Comparison of ENCODE assay signal across 10 mouse cellular contexts in the genomic region with DNA sequence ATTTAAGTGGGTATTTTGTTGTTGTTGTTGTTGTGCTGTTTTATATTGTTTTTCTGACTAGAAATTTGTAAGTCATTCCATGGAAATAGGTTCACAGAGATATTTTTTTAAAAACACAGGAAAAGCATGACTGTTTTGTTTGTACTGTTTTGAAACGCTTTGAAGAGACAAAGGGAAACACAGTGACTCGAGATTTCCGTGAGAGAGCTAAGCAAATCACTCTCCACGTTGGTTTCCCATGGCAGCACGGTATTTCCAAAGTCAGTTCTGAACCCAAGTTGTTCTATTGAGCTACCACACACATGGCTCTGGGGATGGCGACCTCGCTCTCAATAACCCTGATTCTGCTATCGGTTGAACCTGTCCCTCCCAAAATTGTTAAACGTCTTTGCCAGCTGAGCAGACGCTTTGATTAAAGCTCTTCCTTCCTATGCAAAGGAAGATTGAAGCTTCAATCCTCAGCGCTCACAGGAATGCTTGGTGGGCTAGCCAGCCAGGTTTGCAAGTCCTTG. TPM values are rescaled to one million over a fixed set of nuclear protein-coding genes. Genes with fewer than 3 reads are reported as not detected.
A peak's percentile ranks its signal among the peaks of the same experiment; 100 is the strongest.
DNase-seq lines count a peak whose midpoint lies in the region; ATAC-seq and TF ChIP-seq lines count a peak whose summit lies in the region.
"Had no signal": no experiment of that assay in that cellular context is flagged by ENCODE, and none has a peak within 500 bp of the region (broad histone marks: within the 10 kb centered on the region; RNA-seq: fewer than 3 reads in every experiment).

No protein-coding gene starts in this region.

- no peak for ATAC-seq in hindbrain, embryonic 14.5 days (ENCODE audit: low FRiP score)
- no peak for ATAC-seq in liver, embryonic 11.5 days (replicated peaks; ENCODE audit: low FRiP score)
- ATAC-seq in liver, embryonic 12.5 days, result no peak
- no peak for ATAC-seq in heart, embryonic 12.5 days (ENCODE audit: insufficient number of reproducible peaks, low FRiP score)
- ATAC-seq: midbrain, embryonic 13.5 days had no signal

- WGBS in hindbrain, embryonic 14.5 days, result 65% methylated on average over 11 of the region's 11 CpGs
- WGBS in hindbrain, embryonic 10.5 days, result 69% methylated on average over 11 of the region's 11 CpGs
- 44% methylated on average over 11 of the region's 11 CpGs for WGBS in liver, embryonic 11.5 days
- WGBS in liver, embryonic 12.5 days (ENCODE audit: insufficient replicate concordance), result 40% methylated on average over 11 of the region's 11 CpGs
- 47% methylated on average over 11 of the region's 11 CpGs for WGBS in heart, embryonic 12.5 days
- WGBS in small intestine, adult 2 months, result 72% methylated on average over 11 of the region's 11 CpGs

- H3K4me1 ChIP-seq in hindbrain, embryonic 14.5 days (replicated peaks; ENCODE audit: control insufficient read depth, insufficient read depth, low read length), result peaks cover 6% of the 10 kb centered on the region; the same call in 1 of the 2 replicates
- peaks cover 29% of the 10 kb centered on the region for H3K4me1 ChIP-seq in hindbrain, embryonic 10.5 days (replicated peaks)
- no peaks in the 10 kb centered on the region for H3K4me1 ChIP-seq in liver, embryonic 11.5 days (replicated peaks; ENCODE audit: control insufficient read depth, insufficient read depth, low read length)
- H3K4me1 ChIP-seq in liver, embryonic 12.5 days, result no peaks in the 10 kb centered on the region
- H3K4me1 ChIP-seq in heart, embryonic 12.5 days (replicated peaks), result peaks cover 20% of the 10 kb centered on the region
- no peaks in the 10 kb centered on the region for H3K4me1 ChIP-seq in small intestine, adult 2 months (ENCODE audit: control insufficient read depth, insufficient read depth, insufficient read length, low read length)

- no peaks in the 10 kb centered on the region for H3K27me3 ChIP-seq in hindbrain, embryonic 14.5 days (ENCODE audit: control insufficient read depth, insufficient read depth, low read length)
- H3K27me3 ChIP-seq in hindbrain, embryonic 10.5 days (ENCODE audit: insufficient read depth, poor library complexity, severe bottlenecking), result no peaks in the 10 kb centered on the region
- H3K27me3 ChIP-seq in liver, embryonic 11.5 days (replicated peaks; ENCODE audit: control insufficient read depth, insufficient read depth, low read length), result no peaks in the 10 kb centered on the region
- H3K27me3 ChIP-seq in liver, embryonic 12.5 days (replicated peaks), result peaks cover 4% of the 10 kb centered on the region; the same call in 1 of the 2 replicates
- no peaks in the 10 kb centered on the region for H3K27me3 ChIP-seq in heart, embryonic 12.5 days (replicated peaks)
- H3K27me3 ChIP-seq in small intestine, adult 2 months (ENCODE audit: control insufficient read depth, insufficient read depth, low read length), result no peaks in the 10 kb centered on the region
- H3K27me3 ChIP-seq: limb, embryonic 15.5 days; midbrain, embryonic 13.5 days had no signal

- no peak for TF ChIP-seq POLR2A in small intestine, adult 2 months (IDR thresholded peaks at IDR 0.05; ENCODE audit: low read depth, low read length)

- H3K9ac ChIP-seq in hindbrain, embryonic 14.5 days, result no peak overlapping the region
- H3K9ac ChIP-seq in liver, embryonic 11.5 days (ENCODE audit: low read depth, low read length), result no peak overlapping the region
- H3K9ac ChIP-seq in liver, embryonic 12.5 days, result no peak overlapping the region
- no peak overlapping the region for H3K9ac ChIP-seq in heart, embryonic 12.5 days
- H3K9ac ChIP-seq: limb, embryonic 15.5 days; midbrain, embryonic 13.5 days had no signal

- H3K27ac ChIP-seq in hindbrain, embryonic 14.5 days, result peak overlapping the region; percentile 26; the same call in 1 of the 2 replicates
- no peak overlapping the region for H3K27ac ChIP-seq in hindbrain, embryonic 10.5 days
- no peak overlapping the region for H3K27ac ChIP-seq in liver, embryonic 11.5 days (ENCODE audit: low read depth, low read length)
- no peak overlapping the region for H3K27ac ChIP-seq in liver, embryonic 12.5 days
- H3K27ac ChIP-seq in heart, embryonic 12.5 days (ENCODE audit: poor library complexity, severe bottlenecking), result peak overlapping the region; percentile 38; the same call in 1 of the 2 replicates
- H3K27ac ChIP-seq in small intestine, adult 2 months (ENCODE audit: insufficient read depth, low read depth, low read length), result no peak overlapping the region
- H3K27ac ChIP-seq: limb, embryonic 15.5 days; midbrain, embryonic 13.5 days had no signal

- H3K4me2 ChIP-seq in hindbrain, embryonic 14.5 days (replicated peaks), result peak overlapping the region; percentile 21; the same call in 1 of the 2 replicates
- no peak overlapping the region for H3K4me2 ChIP-seq in liver, embryonic 11.5 days
- H3K4me2 ChIP-seq in liver, embryonic 12.5 days, result no peak overlapping the region
- H3K4me2 ChIP-seq in heart, embryonic 12.5 days, result peak overlapping the region; percentile 55
- H3K4me2 ChIP-seq: limb, embryonic 15.5 days; midbrain, embryonic 13.5 days had no signal

- H3K4me3 ChIP-seq in hindbrain, embryonic 14.5 days (replicated peaks; ENCODE audit: low read length), result no peak overlapping the region; the same call in 1 of the 2 replicates
- H3K4me3 ChIP-seq in hindbrain, embryonic 10.5 days, result no peak overlapping the region
- 0 out of 2 replicates have a peak overlapping the region, but pooled peaks have one; percentile 8 for H3K4me3 ChIP-seq in liver, embryonic 11.5 days (ENCODE audit: low read depth, low read length)
- no peak overlapping the region for H3K4me3 ChIP-seq in liver, embryonic 12.5 days
- peak overlapping the region; percentile 44 for H3K4me3 ChIP-seq in heart, embryonic 12.5 days
- H3K4me3 ChIP-seq in small intestine, adult 2 months (ENCODE audit: low read depth, low read length), result peak overlapping the region; percentile 33; the same call in 1 of the 2 replicates
- H3K4me3 ChIP-seq: limb, embryonic 15.5 days; midbrain, embryonic 13.5 days had no signal

- no peaks in the 10 kb centered on the region for H3K36me3 ChIP-seq in hindbrain, embryonic 14.5 days (replicated peaks; ENCODE audit: control insufficient read depth, insufficient read depth)
- H3K36me3 ChIP-seq in hindbrain, embryonic 10.5 days, result no peaks in the 10 kb centered on the region
- H3K36me3 ChIP-seq in liver, embryonic 11.5 days (ENCODE audit: control insufficient read depth, insufficient read depth, low read length), result no peaks in the 10 kb centered on the region
- H3K36me3 ChIP-seq in liver, embryonic 12.5 days, result no peaks in the 10 kb centered on the region
- no peaks in the 10 kb centered on the region for H3K36me3 ChIP-seq in heart, embryonic 12.5 days
- no peaks in the 10 kb centered on the region for H3K36me3 ChIP-seq in small intestine, adult 2 months (ENCODE audit: control insufficient read depth, insufficient read depth, low read length)
- H3K36me3 ChIP-seq: limb, embryonic 15.5 days; midbrain, embryonic 13.5 days had no signal

- TF ChIP-seq CTCF in small intestine, adult 2 months (IDR thresholded peaks at IDR 0.05; ENCODE audit: extremely low read depth, insufficient read length, insufficient replicate concordance, low read depth, low read length), result no peak

- DNase-seq in hindbrain, embryonic 14.5 days (ENCODE audit: low spot score), result no peak
- DNase-seq in hindbrain, embryonic 10.5 days (ENCODE audit: low spot score), result no peak
- no peak for DNase-seq in liver, embryonic 11.5 days (ENCODE audit: low spot score)
- DNase-seq in spleen, postnatal 36 days (ENCODE audit: low spot score in 2 of 2), result no peak
- no peak for DNase-seq in frontal cortex, adult 2 months (ENCODE audit: extremely low spot score in 1 of 2, low spot score in 1 of 2)

- H3K9me3 ChIP-seq in hindbrain, embryonic 14.5 days (ENCODE audit: control insufficient read depth, low read length), result no peaks in the 10 kb centered on the region
- H3K9me3 ChIP-seq in hindbrain, embryonic 10.5 days, result no peaks in the 10 kb centered on the region
- no peaks in the 10 kb centered on the region for H3K9me3 ChIP-seq in liver, embryonic 11.5 days (ENCODE audit: control insufficient read depth, low read length)
- no peaks in the 10 kb centered on the region for H3K9me3 ChIP-seq in liver, embryonic 12.5 days (replicated peaks)
- no peaks in the 10 kb centered on the region for H3K9me3 ChIP-seq in heart, embryonic 12.5 days (replicated peaks)
- H3K9me3 ChIP-seq: limb, embryonic 15.5 days; midbrain, embryonic 13.5 days had no signal

RNA-seq across cellular contexts. Expression of a gene that starts 1.6 kb away (rescaled TPM):
- 7.2 and 8.6 TPM in 2 replicates for polyA plus RNA-seq in hindbrain, embryonic 14.5 days (2014; fragmentation: Nextera tagmentation; extraction: Ambion mirVana)
- 5.1 and 8.0 TPM in 2 replicates for polyA plus RNA-seq in hindbrain, embryonic 10.5 days (2016; fragmentation: Nextera tagmentation; extraction: Ambion mirVana)
- polyA plus RNA-seq in liver, embryonic 11.5 days (2014; fragmentation: Nextera tagmentation; extraction: Ambion mirVana), result 9.8 and 14.9 TPM in 2 replicates
- 6.3 and 6.6 TPM in 2 replicates for polyA plus RNA-seq in liver, embryonic 12.5 days (2016; fragmentation: Nextera tagmentation; extraction: Ambion mirVana)
- polyA plus RNA-seq in heart, embryonic 12.5 days (2016; fragmentation: Nextera tagmentation; extraction: Ambion mirVana), result 16.7 and 17.1 TPM in 2 replicates
- polyA plus RNA-seq in small intestine, adult 2 months (2012; rRNA removed), result 0.61 and 0.66 TPM in 2 replicates
- polyA plus RNA-seq in frontal cortex, adult 2 months (2012; rRNA removed), result 9.3 and 10.2 TPM in 2 replicates

Comparison
In these comparisons a context has a peak if more than half of its experiments do, and no peak if none do; other contexts are left out.
1. H3K27ac ChIP-seq: peak in hindbrain, embryonic 14.5 days (single experiment) and heart, embryonic 12.5 days (single experiment); none in hindbrain, embryonic 10.5 days (single experiment), liver, embryonic 11.5 days (single experiment), liver, embryonic 12.5 days (single experiment) and small intestine, adult 2 months (single experiment).
2. H3K4me3 ChIP-seq: peak in liver, embryonic 11.5 days (single experiment), heart, embryonic 12.5 days (single experiment) and small intestine, adult 2 months (single experiment); none in hindbrain, embryonic 14.5 days (single experiment), hindbrain, embryonic 10.5 days (single experiment) and liver, embryonic 12.5 days (single experiment).
3. H3K4me2 ChIP-seq: peak in hindbrain, embryonic 14.5 days (single experiment) and heart, embryonic 12.5 days (single experiment); none in liver, embryonic 11.5 days (single experiment) and liver, embryonic 12.5 days (single experiment).